Mouse (Mus musculus): Measurements from ENCODE around the gene Clybl. TPM values are rescaled to one million over a fixed set of nuclear protein-coding genes. Genes with fewer than 3 reads are reported as not detected.

Gene Clybl
- total RNA-seq, 2 experiments from 2014 or later = 29.5 to 30.4 TPM

- DNase-seq (ENCODE audit: low spot score in 2 of 2) = no peak
Measured at GRCm38 (mm10) chr14:122246919-122247859, 65.7 kb downstream of the Clybl start.

DNA sequence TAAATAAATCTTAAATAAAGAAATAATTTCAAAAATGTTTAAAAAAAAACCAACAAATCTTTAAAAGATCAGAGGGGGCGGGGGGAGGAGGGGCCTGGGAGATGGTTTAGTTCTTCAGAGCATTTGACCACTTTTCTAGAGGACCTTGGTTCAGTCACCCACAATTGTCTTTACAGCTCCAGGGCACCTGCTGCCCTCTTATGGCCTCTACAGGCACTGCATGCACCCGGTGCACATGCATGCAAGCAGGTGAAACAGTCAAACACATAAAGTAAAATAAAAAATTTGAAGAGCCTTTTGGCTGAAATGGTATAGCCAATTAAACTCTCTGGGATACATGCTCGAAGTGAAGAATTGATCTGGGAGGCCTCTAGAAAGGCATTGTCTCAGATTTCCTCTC, 67.6 kb downstream of the Clybl start:
- DNase-seq (ENCODE audit: low spot score in 2 of 2) = no peak

DNA sequence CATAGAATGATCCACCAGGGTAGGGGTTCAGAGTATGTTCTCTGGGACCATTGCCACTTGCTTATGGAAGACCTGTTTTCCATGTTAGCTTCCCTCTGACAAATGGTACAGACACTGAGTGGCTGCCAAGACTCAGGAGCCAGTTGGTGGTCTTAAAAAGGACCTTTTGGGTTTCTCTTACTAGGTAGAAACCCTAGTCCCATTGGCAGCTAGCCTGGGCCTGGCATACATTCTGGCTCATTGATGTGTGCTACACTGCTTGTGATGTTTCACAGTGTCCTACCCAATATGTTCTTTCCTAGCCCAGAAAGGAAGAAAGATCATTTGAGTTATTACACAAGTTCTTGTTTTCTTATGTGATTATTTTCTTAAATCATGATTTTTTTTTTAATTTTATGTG, 69.8 kb downstream of the Clybl start:
- DNase-seq (ENCODE audit: low spot score in 2 of 2) = no peak

GRCm38 (mm10) chr14:122255562-122256260, 74.2 kb downstream of the Clybl start:
- DNase-seq (ENCODE audit: low spot score in 2 of 2) = no peak

DNA sequence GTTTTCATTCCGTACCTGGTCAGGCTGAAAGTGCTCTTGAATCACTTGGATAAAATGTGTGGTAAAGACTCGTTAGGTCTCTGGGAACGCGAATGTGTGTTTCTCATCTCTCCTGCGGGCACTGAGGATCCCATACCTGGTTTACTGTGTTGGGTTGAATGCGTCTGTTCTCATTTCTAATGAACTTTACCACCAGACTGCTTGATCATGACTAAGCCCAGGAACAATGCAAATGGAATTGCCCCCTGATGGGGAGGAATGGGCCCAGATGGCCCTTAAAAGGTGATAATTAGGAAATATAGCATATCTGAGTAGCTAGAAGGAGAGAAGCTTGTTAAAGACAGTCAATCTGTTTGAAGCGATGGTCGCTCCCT, 74.7 kb downstream of the Clybl start:
- DNase-seq (ENCODE audit: low spot score in 2 of 2) = no peak

GRCm38 (mm10) chr14:122258297-122258696, 76.8 kb downstream of the Clybl start:
- DNase-seq (ENCODE audit: low spot score in 2 of 2) = no peak

DNA sequence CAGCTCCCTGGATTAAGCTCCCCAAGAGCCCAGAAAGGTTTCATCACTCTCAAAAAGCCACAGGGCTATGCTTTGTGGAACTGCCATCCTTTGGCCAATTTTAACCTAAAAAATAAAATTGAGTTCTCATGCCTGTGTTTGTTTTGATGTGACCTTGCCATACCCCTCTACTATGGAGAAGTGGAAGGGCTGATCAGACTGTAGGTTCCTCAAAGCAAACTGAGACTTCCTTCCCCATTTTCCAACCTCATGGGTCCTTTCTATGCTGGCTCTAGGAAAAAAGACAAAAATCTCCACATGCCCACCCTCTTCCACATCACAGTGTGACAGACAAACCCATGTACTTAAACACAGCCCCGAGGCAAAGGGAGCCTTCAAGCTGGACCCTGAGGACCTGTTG, 79.7 kb downstream of the Clybl start:
- no peak for DNase-seq (ENCODE audit: low spot score in 2 of 2)

- DNase-seq (ENCODE audit: low spot score in 2 of 2) = no peak
Measured at GRCm38 (mm10) chr14:122262851-122263659, 81.6 kb downstream of the Clybl start.

DNA sequence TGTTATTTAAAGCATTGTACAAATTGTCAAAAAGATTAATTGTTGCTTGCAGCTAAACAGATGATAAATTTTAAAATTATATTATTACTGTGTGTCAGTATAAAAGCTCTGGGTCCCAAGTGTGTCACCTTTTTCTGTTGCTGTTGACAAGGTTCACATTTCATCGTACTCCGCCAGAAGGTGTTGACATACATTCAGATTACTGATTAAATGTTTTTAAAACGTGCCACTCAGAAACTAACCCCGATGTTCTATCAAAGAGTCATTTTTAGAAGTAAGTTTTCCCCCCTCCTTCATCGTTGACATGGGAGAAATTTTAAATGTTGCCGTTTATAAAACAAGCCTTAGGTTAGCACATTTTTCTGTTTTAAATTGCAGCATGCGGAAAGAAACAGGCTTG, 83.7 kb downstream of the Clybl start:
- no peak for DNase-seq (ENCODE audit: low spot score in 2 of 2)

DNA sequence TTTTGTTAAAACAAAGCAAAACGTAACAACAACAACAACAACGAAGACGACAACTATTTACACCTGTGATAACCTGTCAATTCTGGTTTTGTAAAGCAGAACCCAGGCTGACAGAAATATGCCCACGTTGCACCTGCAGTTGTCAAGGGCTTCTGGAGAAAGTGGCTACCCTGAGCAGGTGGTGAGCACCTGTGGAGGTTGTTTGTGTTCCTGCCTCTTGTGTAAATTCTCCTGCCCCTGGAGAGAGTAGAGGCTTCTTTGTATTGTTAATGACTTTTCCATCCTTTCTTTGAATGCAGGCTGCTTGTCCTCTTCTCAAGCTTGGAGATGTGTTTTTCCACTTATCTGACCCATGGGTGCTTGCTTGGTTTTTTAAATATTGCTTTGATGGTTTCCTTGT, 86.1 kb downstream of the Clybl start:
- DNase-seq (ENCODE audit: low spot score in 2 of 2) = no peak

GRCm38 (mm10) chr14:122271104-122271746, 89.7 kb downstream of the Clybl start:
- no peak for DNase-seq (ENCODE audit: low spot score in 2 of 2)

GRCm38 (mm10) chr14:122277142-122277541, 95.6 kb downstream of the Clybl start:
- DNase-seq (ENCODE audit: low spot score in 2 of 2) = no peak

GRCm38 (mm10) chr14:122279462-122280308, 98.2 kb downstream of the Clybl start:
- DNase-seq (ENCODE audit: low spot score in 2 of 2) = no peak

- DNase-seq (ENCODE audit: low spot score in 2 of 2) = no peak
Measured at GRCm38 (mm10) chr14:122280309-122281071, 99.0 kb downstream of the Clybl start.

DNA sequence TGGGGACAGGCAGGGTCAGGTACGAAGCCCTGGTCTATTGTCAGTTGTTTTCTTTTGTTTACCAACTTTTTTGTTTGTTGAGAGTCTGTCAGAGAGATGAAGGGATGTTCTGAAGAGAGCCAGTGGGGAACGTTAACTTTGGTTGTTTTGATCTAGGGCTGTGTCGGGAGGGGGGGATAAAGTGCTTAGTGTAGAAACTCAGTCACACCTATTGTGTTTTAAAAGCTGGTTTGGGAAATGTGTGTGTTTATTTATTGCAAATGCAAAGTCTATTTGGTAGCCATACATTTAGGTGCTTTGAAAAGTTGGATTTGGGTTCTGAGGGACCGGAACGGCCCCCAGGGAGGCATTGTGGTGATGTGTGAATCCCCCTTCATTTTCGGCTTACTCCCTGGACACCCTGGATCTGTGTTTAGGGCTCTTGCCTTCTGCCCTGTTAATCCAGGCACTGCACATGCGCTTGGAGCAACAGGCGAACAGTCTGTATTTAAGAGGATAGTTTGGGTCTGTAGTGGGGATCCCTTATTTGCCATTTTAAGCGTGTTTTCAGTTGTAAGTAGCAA, 99.6 kb downstream of the Clybl start:
- no peak for DNase-seq (ENCODE audit: low spot score in 2 of 2)

DNA sequence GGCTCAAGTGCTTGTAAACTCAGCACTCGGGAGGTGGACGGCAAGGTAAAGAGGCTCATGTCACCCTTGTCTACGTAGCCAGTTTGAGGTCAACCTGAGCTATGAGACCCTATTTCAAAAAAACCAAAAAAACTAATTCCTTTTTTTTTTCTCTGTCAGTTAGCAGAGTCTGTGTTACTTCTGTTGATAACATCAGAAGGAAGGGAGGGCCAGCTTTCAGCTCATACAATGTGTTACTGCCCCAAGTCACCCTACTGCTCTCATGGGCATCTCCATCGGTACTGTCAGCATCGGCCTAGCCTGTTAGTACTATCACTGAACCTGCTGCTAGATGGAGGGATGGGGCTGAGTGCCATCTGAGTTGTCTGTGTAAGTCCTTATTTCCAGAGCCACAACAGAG, 102.5 kb downstream of the Clybl start:
- DNase-seq (ENCODE audit: low spot score in 2 of 2) = no peak

DNA sequence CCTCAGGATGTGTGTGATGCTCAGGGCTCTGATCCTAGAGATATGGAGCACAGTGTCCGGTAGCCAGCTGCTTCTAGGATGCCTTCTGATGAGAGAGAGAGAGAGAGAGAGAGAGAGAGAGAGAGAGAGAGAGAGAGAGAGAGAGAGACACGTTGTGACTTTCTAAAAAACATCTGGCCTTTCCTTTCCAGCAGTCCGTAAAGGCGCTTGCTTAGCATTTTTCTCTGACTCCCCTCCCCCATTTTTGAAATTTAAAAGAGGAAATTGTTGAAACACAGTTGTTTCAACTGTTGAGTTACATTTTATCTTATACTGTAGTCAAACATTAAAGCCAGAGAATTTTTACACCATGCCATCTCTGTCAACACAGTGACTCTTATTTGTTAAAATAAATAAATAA, 114.9 kb downstream of the Clybl start:
- no peak for DNase-seq (ENCODE audit: low spot score in 2 of 2)

DNA sequence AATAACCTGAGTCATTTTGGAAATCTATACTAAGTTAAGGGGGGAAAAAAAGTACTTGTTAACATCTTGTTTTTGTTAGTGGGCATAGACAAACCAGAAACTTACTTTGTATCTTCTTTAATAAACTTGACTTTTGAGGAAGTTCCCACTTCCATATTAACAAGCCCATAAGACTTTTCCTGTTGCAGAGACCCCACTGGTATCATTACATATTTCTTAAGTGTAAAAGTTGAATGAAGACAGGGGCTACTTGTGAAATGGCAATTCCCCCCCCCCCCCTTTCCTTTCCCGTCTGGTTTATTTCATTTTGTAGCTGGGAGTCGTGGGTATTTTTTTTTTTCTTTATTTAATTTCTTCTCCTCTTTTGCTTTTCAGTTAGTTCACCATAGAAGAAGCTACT, 115.4 kb downstream of the Clybl start:
- DNase-seq (ENCODE audit: low spot score in 2 of 2) = no peak

All from layer of hippocampus, adult 18-20 months (tissue).